Mouse (Mus musculus) erythroblast, embryonic 14.5 days (primary cell): ENCODE results near the gene Pla2g2d.

Experiments used
- GATA1 ChIP-seq: IDR thresholded peaks from 2 replicates; pipeline ENCODE4 v1.6.1; 2012; ENCODE audit warnings: low read length, inconsistent platforms, mixed read lengths
- TAL1 ChIP-seq: IDR thresholded peaks from 3 replicates; pipeline ENCODE4 v1.6.1; 2012; ENCODE audit warnings: low read length, inconsistent platforms, mixed read lengths

DNA sequence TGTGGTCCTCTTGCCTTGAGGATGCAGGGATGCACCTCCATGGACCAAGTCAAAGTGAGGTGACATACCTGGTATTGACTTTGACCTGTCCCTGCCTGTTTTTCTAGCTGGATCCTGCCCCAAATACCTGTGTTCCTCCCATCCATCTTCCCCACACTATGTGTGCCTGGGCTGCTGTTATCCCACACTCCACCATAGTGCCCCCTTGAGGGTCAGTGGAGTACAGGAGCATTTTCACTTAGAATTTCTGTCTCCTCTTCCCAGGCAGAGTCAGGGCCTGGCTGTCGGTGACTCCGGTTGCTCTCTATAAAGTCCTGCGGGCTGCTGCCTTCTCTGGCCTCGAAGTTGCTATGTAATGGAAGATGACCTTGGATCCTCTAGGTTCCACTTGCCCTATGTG lies 10.2 kb downstream of the Pla2g2d start:
- TF ChIP-seq TAL1 (no peak), GATA1 (no peak)
